Mouse (Mus musculus) lung, embryonic 15.5 days (tissue): Measurements from ENCODE around the gene Mus81. TPM values are rescaled to one million over a fixed set of nuclear protein-coding genes. Genes with fewer than 3 reads are reported as not detected.

Experiments
- ATAC-seq: fragments of 200-750 bp; cut with Nextera tagmentation; 2 replicates; pipeline ENCODE4 v1.8.0; 2017; ENCODE audit warnings: moderate number of reproducible peaks, borderline replicate concordance; ENCODE audit not compliant: low FRiP score, low TSS enrichment; ENCODE audit errors: extremely low read depth
- H3K27ac ChIP-seq: fragments of 300-500 bp; sonication (generic); 2 replicates; pipeline ENCODE4 v1.5.1; 2015; ENCODE audit warnings: moderate library complexity, mild to moderate bottlenecking, inconsistent platforms
- H3K27me3 ChIP-seq: fragments of 300-500 bp; sonication (generic); 2 replicates; pipeline ENCODE4 v1.6.1; 2015; ENCODE audit warnings: inconsistent platforms
- H3K36me3 ChIP-seq: fragments of 300-500 bp; sonication (generic); 2 replicates; pipeline ENCODE4 v1.6.1; 2015; ENCODE audit warnings: inconsistent platforms
- H3K4me1 ChIP-seq: fragments of 300-500 bp; sonication (generic); 2 replicates; pipeline ENCODE4 v1.6.1; 2015; ENCODE audit warnings: inconsistent platforms
- H3K4me2 ChIP-seq: fragments of 300-500 bp; sonication (generic); 2 replicates; pipeline ENCODE4 v1.6.1; 2015; ENCODE audit warnings: inconsistent platforms, mild to moderate bottlenecking, moderate library complexity
- H3K4me3 ChIP-seq: fragments of 300-500 bp; sonication (generic); 2 replicates; pipeline ENCODE4 v1.5.1; 2015; ENCODE audit warnings: mild to moderate bottlenecking, inconsistent platforms
- H3K9ac ChIP-seq: fragments of 300-500 bp; sonication (generic); 2 replicates; pipeline ENCODE4 v1.6.1; 2015; ENCODE audit warnings: inconsistent platforms
- H3K9me3 ChIP-seq: fragments of 300-500 bp; sonication (generic); 2 replicates; pipeline ENCODE4 v1.6.1; 2016; ENCODE audit warnings: inconsistent platforms
- WGBS: fragments of 180-500 bp; shearing (Covaris S2); methylation state at CpG from one replicate; pipeline ENCODE4 v1.1.7; 2015; 5-methylcytosine and 5-hydroxymethylcytosine counted together
- polyA plus RNA-seq: library from polyadenylated mRNA; unstranded; fragments of >200 nt; fragmentation: Nextera tagmentation; extraction: Ambion mirVana; gene quantifications from 2 replicates; pipeline ENCODE4 v1.2.1, GENCODE M21; 2015

The Mus81 gene
- polyA plus RNA-seq, 1 experiment from 2014 or later: 43.9 TPM

DNA sequence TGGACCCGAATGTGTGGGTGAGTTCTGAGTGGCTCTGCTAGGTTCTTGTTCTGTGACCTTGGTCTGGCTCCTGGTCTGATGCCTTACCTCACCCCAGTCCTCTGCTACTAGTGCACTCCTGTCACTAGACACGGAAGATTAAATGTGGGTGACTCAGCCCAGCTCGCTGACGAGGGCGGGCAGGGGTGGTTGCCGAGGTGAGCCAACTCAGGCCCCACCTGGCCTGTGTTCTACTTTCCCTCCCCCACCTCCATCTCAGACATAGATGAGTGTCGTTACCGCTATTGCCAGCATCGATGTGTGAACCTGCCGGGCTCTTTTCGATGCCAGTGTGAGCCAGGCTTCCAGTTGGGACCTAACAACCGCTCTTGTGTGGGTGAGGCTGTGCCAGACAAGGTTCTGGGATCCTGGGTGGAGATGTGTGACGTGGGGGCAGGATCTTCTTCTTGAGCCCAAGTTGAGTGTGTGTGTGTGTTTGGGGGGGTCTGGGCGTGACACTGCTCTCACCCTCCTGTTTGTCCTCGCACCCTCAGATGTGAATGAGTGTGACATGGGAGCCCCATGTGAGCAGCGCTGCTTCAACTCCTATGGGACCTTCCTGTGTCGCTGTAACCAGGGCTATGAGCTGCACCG, 10.4 kb downstream of the Mus81 start:
- WGBS: 86% methylated on average over 18 of the region's 18 CpGs

DNA sequence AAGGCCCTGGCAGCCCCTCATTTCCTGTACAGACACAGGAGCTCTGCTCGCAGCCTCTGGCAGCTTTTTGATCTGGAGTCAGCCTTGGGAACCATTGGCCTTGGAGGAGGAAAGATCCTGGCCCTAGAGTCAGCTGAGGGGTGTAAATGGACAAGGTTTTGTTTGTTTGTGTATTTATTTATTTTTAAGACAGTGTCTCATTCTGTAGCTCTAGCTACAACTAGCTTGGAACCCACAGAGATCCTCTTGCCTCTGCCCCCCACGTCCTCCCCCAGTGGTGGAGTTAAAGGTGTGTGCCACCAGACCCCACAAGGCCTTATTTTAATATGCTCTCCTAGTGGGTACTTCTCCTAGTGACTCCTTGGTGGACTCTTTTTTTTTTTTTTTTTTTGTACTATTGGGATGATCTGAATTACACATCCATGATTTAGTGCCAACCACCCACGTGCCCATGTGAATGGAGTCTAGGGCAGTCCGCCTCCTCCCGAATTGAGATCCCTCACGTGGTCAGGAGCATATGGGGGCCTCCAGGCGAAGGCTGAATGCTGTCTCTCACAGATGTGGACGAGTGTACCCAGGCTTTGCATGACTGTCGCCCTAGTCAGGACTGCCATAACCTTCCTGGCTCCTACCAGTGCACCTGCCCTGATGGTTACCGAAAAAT, 11.1 kb downstream of the Mus81 start:
- H3K4me2 ChIP-seq: no peak overlapping the region
- H3K9ac ChIP-seq: no peak overlapping the region
- no peaks in the 10 kb centered on the region for H3K27me3 ChIP-seq
- H3K4me1 ChIP-seq: peaks cover 20% of the 10 kb centered on the region
- 87% methylated on average over 10 of the region's 10 CpGs for WGBS
- peaks cover 46% of the 10 kb centered on the region for H3K36me3 ChIP-seq
- H3K27ac ChIP-seq: no peak overlapping the region
- H3K4me3 ChIP-seq: no peak overlapping the region
- no peaks in the 10 kb centered on the region for H3K9me3 ChIP-seq
- no peak for ATAC-seq

More for the DNA sequence above, 10.4 kb downstream of the Mus81 start:
- no peak overlapping the region for H3K27ac ChIP-seq
- H3K4me3 ChIP-seq: no peak overlapping the region
- no peak overlapping the region for H3K9ac ChIP-seq
- no peak for ATAC-seq
- peaks cover 21% of the 10 kb centered on the region for H3K4me1 ChIP-seq
- H3K4me2 ChIP-seq: no peak overlapping the region
- H3K27me3 ChIP-seq: no peaks in the 10 kb centered on the region
- H3K36me3 ChIP-seq: peaks cover 53% of the 10 kb centered on the region
- no peaks in the 10 kb centered on the region for H3K9me3 ChIP-seq

DNA sequence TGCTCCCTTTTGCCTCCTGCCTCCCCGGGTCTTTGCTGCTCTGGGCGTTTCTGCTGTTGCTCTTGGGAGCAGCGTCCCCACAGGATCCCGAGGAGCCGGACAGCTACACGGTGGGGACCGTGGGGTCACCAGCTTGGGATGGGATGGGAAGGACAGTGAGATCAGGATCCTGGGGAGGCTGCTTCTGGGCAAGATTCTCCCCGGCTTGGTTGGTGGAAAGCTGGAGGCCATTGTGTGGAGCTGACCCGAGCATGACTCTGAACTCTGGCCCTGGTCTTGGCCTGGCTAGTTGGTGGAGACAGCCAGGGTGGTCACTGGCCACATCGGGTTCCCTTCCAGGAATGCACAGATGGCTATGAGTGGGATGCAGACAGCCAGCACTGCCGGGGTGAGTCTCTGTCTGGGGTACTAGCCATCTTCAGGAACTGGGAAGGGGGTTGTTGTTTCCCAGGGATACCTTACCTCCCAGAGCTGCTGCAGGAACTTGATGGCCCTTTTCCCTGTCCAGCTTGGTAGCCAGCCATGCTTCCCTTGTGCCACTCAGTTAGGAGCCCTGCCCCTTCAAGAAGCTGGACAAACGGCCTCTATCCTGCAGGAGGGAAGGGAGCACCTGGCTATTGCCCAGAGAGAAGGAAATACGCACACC, 13.0 kb downstream of the Mus81 start:
- peak overlapping the region; percentile 90 for H3K27ac ChIP-seq
- H3K4me3 ChIP-seq: peak overlapping the region; percentile 56
- ATAC-seq: peak; percentile 27
- no peaks in the 10 kb centered on the region for H3K9me3 ChIP-seq
- peaks cover 20% of the 10 kb centered on the region for H3K4me1 ChIP-seq
- 10% methylated on average over 13 of the region's 13 CpGs for WGBS
- H3K36me3 ChIP-seq: peaks cover 27% of the 10 kb centered on the region
- peak overlapping the region; percentile 83 for H3K4me2 ChIP-seq
- peak overlapping the region; percentile 67 for H3K9ac ChIP-seq
- no peaks in the 10 kb centered on the region for H3K27me3 ChIP-seq

DNA sequence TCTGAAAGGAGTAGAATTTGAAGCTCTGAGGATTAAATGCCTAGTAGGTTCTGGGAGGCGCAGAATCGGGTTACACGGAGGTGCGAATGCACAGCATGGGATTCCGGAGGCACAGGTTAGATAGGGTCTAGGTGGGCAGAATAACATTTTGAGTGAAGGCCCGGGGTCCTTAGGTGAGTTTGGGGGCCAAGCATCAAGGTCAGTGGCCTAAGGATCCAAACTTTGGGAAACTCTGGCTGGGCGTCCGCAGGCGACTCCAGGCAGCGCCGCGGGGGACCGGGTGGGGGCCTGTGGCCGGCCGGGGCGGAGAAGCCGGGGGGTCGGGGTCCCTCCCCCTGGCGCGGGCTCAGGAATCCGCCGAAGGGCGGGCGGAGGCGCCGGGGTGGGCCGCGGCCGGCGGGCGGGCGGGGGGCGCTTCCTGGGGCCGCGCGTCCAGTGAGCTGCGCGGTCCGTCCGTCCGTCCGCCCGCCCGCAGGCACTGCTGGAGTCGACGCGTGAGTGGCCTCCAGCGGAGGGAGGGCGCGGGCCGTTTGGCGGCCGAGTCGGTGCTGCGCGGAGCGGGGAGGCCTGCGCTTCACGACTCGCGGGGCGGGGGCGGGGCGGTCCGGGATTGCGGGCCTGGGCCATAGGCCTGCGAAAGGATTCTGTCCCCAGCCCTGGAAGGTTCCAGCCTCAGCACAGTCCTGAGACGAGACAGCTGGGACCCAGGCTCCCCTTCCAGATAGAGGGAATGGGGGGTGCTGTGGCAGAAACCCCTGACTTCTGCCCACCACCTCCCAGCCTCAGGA, 13.7 kb downstream of the Mus81 start:
- ATAC-seq: peak; percentile 69
- Histone ChIP-seq H3K4me1 (peaks cover 20% of the 10 kb centered on the region), H3K9ac (peak overlapping the region; percentile 67), H3K27ac (peak overlapping the region; percentile 90), H3K4me3 (peak overlapping the region; percentile 56), H3K9me3 (no peaks in the 10 kb centered on the region), H3K36me3 (peaks cover 20% of the 10 kb centered on the region), H3K27me3 (no peaks in the 10 kb centered on the region), H3K4me2 (peak overlapping the region; percentile 83)
- 3% methylated on average over 47 of the region's 68 CpGs for WGBS

DNA sequence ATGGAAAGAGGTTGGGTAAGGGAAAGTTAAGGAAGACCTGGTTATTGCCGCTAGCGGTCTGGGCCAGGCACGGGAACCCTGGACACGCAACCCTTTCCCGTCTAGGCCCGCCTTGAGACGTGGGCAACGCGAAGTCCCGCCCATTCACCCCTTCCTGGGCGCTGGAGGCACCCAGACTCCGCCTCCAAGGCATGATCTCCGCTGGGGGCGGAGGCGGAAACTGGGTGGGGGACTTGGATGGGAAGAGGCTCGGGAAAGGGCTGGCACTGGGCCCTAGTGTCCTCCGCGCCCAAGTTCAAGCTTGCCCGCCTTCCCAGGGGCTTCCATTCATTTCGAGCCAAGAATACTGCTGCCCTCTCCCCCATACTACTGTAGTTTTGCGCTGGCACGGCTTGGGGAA, 14.5 kb downstream of the Mus81 start, which contains the start of gene Efemp2:
Efemp2 (plus strand) TSS at position 235 of the 400 bp plus-strand sequence.
- Histone ChIP-seq H3K9me3 (no peaks in the 10 kb centered on the region), H3K4me1 (peaks cover 20% of the 10 kb centered on the region), H3K4me3 (peak within 1 kb of the TSS; percentile 56), H3K9ac (peak within 1 kb of the TSS; percentile 67), H3K36me3 (peaks cover 13% of the 10 kb centered on the region), H3K27me3 (no peaks in the 10 kb centered on the region), H3K4me2 (peak within 1 kb of the TSS; percentile 83), H3K27ac (peak within 1 kb of the TSS; percentile 90)
- peak; percentile 86 for ATAC-seq
- 1% methylated on average over 22 of the region's 22 CpGs for WGBS

DNA sequence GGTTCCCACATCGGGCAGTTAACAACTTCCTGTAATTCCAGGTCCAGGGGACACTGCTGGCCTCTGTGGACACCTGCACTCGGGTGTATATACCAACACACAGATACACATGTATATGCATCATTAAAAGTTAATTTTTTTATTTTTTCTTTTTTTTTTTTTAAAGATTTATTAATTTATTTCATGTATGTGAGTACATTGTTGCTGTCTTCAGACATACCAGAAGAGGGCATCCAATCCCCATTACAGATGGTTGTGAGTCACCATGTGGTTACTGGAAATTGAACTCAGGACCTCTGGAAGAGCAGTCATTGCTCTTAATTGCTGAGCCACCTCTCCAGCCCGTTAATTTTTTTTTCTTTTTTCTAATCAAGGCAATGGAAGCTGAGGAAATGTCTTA, 15.3 kb downstream of the Mus81 start:
- Histone ChIP-seq H3K9ac (no peak overlapping the region), H3K4me3 (no peak overlapping the region), H3K4me1 (peaks cover 24% of the 10 kb centered on the region), H3K27me3 (no peaks in the 10 kb centered on the region), H3K27ac (peak overlapping the region; percentile 90; the same call in 1 of the 2 replicates), H3K4me2 (no peak overlapping the region), H3K36me3 (peaks cover 8% of the 10 kb centered on the region; the same call in 1 of the 2 replicates), H3K9me3 (no peaks in the 10 kb centered on the region)
- ATAC-seq: no peak
- 73% methylated on average over 3 of the region's 3 CpGs for WGBS

DNA sequence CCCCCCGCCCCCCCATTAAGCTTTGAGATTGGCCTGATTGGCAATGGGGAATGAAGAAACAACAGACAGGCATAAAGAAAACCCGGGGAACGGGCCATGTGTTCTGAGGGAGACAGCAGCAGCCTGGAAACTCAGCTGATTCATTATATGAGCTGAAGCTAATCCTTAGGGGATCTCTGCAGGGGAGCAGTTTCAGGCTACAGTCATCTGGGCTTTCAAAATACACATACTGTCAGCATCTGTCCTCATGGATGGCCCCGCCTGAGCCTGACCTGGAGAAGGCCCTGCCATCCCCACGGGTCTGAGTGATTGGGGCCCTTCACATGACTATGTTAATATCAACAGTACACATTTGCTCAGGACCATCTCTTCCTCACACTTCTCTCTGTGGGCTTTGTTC, 16.4 kb downstream of the Mus81 start:
- ATAC-seq: no peak
- Histone ChIP-seq H3K9ac (no peak overlapping the region), H3K4me3 (no peak overlapping the region), H3K36me3 (peaks cover 8% of the 10 kb centered on the region), H3K4me1 (peaks cover 22% of the 10 kb centered on the region), H3K27me3 (no peaks in the 10 kb centered on the region), H3K4me2 (no peak overlapping the region), H3K9me3 (no peaks in the 10 kb centered on the region), H3K27ac (no peak overlapping the region)
- WGBS: 47% methylated on average over 5 of the region's 5 CpGs

DNA sequence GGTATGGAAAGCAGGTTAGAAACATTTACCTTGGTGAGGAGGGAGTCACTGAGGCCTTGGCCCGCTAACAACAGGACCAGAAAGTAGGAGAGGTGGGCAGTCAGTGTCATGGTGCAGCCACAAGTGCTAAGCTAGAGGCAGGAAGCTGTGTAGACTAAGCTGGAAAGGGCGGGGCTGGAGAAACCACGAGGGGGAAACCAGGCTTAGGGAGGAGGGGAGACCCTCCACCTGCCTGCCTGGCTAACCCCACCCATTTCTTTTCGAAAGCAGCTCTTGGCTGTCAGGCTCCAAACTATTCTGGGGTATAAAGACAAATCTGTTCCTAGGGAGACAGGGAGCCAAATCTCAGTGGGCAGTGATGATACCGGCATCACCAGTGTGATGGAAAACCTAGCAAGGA, 19.8 kb downstream of the Mus81 start, which contains the start of gene Ctsw:
Ctsw (minus strand) TSS at position 134 of the 400 bp plus-strand sequence.
- Histone ChIP-seq H3K9me3 (no peaks in the 10 kb centered on the region), H3K4me1 (peaks cover 15% of the 10 kb centered on the region), H3K4me2 (no peak within 1 kb of the TSS), H3K27ac (no peak within 1 kb of the TSS), H3K36me3 (peaks cover 30% of the 10 kb centered on the region), H3K9ac (no peak within 1 kb of the TSS), H3K27me3 (no peaks in the 10 kb centered on the region), H3K4me3 (no peak within 1 kb of the TSS)
- no peak for ATAC-seq
- WGBS: 39% methylated on average over 5 of the region's 5 CpGs

DNA sequence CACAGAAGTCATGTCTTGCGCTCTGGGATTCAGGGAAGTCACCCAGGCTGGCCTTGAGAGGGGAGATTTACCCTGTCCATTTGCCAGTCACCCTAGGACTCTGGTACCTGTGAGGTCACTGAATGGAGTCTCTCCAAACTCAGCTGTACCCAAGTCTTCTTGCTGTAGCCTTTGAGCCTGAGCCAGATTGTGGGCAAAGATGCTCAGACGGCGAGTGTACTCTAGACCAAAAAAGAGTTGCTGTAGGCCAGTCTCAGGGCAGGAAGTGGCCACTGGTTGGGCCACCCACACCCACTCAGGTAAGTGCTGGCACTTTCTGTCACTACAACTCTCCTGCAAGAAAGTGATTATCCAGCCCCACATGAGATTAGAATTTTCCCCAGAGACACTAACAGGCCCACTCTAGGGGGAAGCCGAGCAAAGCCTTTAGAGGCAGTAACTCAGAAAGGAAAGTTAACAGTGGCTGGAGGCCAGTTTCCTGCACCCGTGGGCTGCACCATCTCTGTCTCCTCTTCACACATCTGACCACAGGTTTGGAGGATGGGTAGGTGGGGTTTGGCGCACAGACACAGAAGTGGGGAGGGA, 21.2 kb downstream of the Mus81 start:
- Histone ChIP-seq H3K4me1 (peaks cover 17% of the 10 kb centered on the region), H3K27me3 (no peaks in the 10 kb centered on the region), H3K27ac (no peak overlapping the region), H3K4me3 (no peak overlapping the region), H3K9me3 (no peaks in the 10 kb centered on the region), H3K9ac (no peak overlapping the region), H3K36me3 (peaks cover 42% of the 10 kb centered on the region), H3K4me2 (no peak overlapping the region)
- WGBS: 86% methylated on average over 6 of the region's 6 CpGs
- no peak for ATAC-seq

DNA sequence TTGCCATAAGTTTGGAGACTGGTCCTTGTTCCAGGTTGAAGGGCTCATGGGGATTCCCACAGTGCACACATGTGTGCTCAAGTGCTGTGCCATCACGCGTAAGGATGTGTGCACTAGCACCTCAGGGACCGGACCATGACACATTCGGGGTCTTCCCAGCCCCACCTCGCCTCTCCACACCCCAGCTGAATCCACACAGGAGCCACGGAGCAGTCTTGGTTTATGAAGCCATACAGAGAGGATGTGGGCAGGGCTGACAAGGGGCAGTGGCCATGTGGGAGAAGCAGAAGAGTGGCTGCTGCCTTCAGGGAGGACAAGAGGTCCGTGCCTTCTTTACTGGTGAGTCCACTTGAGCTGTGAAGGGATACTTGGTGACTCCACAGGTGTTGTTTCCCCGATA, 23.2 kb downstream of the Mus81 start:
- peaks cover 30% of the 10 kb centered on the region for H3K4me1 ChIP-seq
- no peaks in the 10 kb centered on the region for H3K27me3 ChIP-seq
- ATAC-seq: no peak
- no peak overlapping the region for H3K4me2 ChIP-seq
- 93% methylated on average over 8 of the region's 8 CpGs for WGBS
- H3K9ac ChIP-seq: no peak overlapping the region
- no peak overlapping the region for H3K4me3 ChIP-seq
- H3K36me3 ChIP-seq: peaks cover 47% of the 10 kb centered on the region
- H3K27ac ChIP-seq: no peak overlapping the region
- H3K9me3 ChIP-seq: no peaks in the 10 kb centered on the region
